Mouse (Mus musculus) limb, embryonic 10.5 days (tissue): ENCODE measurements around the gene 1700018B08Rik. TPM values are rescaled to one million over a fixed set of nuclear protein-coding genes. Genes with fewer than 3 reads are reported as not detected.
A peak's percentile ranks its signal among the peaks of the same experiment; 100 is the strongest.

Experiments
- DNase-seq: peaks from one replicate; pipeline ENCODE4 v3.0.0-alpha.2; 2017; ENCODE audit warnings: low spot score
- H3K27ac ChIP-seq: fragments of 300-500 bp; sonication (generic); 2 replicates; pipeline ENCODE4 v1.5.1; 2016; ENCODE audit warnings: mild to moderate bottlenecking
- H3K27me3 ChIP-seq: fragments of 300-500 bp; sonication (generic); 2 replicates; pipeline ENCODE4 v1.6.1; 2016; ENCODE audit warnings: low read depth, mild to moderate bottlenecking; ENCODE audit not compliant: poor library complexity, severe bottlenecking
- H3K36me3 ChIP-seq: fragments of 300-500 bp; sonication (generic); 2 replicates; pipeline ENCODE4 v1.6.1; 2016; ENCODE audit warnings: mild to moderate bottlenecking, moderate library complexity
- H3K4me1 ChIP-seq: fragments of 300-500 bp; sonication (generic); 2 replicates; pipeline ENCODE4 v1.6.1; 2016
- H3K4me3 ChIP-seq: fragments of 300-500 bp; sonication (generic); 2 replicates; pipeline ENCODE4 v1.5.1; 2016; ENCODE audit warnings: mild to moderate bottlenecking, moderate library complexity
- H3K9me3 ChIP-seq: fragments of 300-500 bp; sonication (generic); replicated peaks from 2 replicates; pipeline ENCODE4 v1.6.1; 2016; ENCODE audit warnings: mild to moderate bottlenecking
- WGBS: fragments of 180-500 bp; shearing (Covaris S2); methylation state at CpG from one replicate; pipeline ENCODE4 v1.1.7; 2016; 5-methylcytosine and 5-hydroxymethylcytosine counted together
- polyA plus RNA-seq: library from polyadenylated mRNA; unstranded; fragments of >200 nt; fragmentation: Nextera tagmentation; extraction: Ambion mirVana; gene quantifications from 2 replicates; pipeline ENCODE4 v1.2.1, GENCODE M21; 2016

The 1700018B08Rik gene
- polyA plus RNA-seq, result not detected in 2 replicates

DNA sequence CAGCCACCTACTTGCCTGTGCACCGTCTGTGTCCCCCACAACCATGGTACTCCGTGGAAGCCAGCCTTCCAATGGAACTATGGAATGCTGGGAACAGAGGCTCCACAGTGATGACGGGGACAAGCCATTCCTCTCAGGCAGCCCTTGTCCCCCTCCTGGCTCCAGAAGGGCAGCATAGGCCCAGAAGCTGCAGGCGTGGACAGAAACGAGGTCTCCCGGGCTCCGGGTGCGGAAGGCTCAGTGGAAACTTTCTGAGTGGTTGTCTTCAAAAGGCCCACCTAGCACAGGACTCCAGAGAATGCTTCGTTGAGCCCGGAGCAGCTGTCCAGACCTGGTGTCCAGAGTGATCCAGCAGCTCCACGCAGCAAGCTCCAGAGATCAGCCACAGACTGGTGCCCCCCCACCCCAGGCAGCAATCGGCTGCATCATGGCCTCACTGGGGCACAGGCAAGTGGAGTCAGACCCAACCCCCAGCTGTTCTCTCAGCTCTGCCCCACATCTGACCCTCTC, at the start of gene 1700018B08Rik:
1700018B08Rik (minus strand) TSS at position 45 of the 510 bp plus-strand sequence.
- peaks cover 19% of the 10 kb centered on the region; the same call in 1 of the 2 replicates for H3K27me3 ChIP-seq
- H3K4me1 ChIP-seq, result no peaks in the 10 kb centered on the region
- no peak within 1 kb of the TSS for H3K27ac ChIP-seq
- 0 out of 2 replicates have a peak, but pooled peaks cover under 1% of the 10 kb centered on the region for H3K36me3 ChIP-seq
- no peak for DNase-seq
- no peak within 1 kb of the TSS for H3K4me3 ChIP-seq
- WGBS, result 89% methylated on average over 12 of the region's 12 CpGs
- no peaks in the 10 kb centered on the region; the same call in 1 of the 2 replicates for H3K9me3 ChIP-seq

DNA sequence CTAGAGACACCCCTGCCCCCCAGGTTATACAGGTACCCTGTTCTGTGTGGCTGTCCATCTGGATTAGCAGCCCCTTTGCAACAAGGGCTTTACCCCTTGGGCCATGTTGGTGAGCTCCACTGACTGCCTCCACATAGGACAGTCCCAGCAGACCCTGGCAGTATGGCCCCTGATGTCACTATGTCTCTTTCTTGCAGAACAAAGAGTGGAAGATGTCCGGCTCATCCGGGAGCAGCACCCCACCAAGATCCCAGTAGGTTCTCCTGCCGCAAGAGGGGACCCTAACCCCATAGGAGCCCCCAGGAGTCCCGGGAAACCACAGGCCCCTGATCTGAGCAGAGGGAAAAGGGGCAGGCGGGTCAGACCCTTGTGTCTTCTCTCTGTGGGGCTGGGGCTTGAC, 49.2 kb upstream of the 1700018B08Rik start:
- H3K36me3 ChIP-seq, result peaks cover 47% of the 10 kb centered on the region
- WGBS, result 91% methylated on average over 5 of the region's 5 CpGs
- H3K4me1 ChIP-seq, result peaks cover 29% of the 10 kb centered on the region
- H3K4me3 ChIP-seq, result no peak overlapping the region
- no peaks in the 10 kb centered on the region for H3K9me3 ChIP-seq
- H3K27ac ChIP-seq, result no peak overlapping the region
- no peak for DNase-seq
- H3K27me3 ChIP-seq, result no peaks in the 10 kb centered on the region

DNA sequence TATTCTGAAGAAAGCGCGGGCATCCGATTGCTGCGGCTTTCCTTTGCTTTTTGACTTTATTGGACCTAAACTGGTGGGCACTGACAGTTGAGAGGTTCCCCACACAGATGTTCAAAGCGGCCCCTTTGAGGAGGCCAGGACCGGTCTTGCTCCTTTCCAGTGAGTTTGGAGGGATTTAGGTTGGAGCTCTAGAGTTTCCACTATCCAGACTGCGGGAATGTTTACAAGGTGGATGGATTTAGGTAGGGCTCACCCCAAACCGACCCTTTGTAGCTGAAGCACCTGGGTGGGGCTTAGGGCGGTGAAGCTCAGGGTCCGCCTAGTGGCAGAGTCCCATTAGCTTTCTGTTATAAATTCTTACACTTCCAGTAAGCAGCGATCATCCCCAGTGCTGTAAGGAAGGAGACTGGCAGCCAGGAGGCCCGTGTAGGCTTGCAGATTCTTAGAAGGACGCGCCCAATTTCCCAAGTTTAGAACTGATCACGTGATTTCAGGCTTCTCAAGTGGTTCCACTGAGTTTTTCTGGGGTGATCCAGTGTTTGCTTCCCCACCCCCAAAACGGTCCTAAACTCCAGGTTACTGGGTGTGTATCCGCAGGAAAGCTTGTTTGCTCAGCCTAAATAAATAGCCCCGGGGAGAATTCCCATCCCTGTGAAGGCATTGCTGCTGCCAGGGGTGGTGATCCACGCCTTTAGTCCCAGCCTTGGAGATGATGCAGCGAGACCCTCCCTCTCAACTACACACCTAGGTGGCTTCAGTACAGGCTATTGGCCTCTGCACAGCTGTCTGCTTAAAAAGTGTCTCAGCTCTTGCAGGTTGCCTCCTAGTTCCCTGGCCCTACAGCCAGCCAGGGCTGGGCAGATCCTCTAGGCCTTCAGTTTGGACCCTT, 47.3 kb upstream of the 1700018B08Rik start:
- H3K9me3 ChIP-seq, result no peaks in the 10 kb centered on the region
- peaks cover 31% of the 10 kb centered on the region for H3K36me3 ChIP-seq
- H3K4me1 ChIP-seq, result peaks cover 29% of the 10 kb centered on the region
- WGBS, result 17% methylated on average over 20 of the region's 20 CpGs
- H3K27me3 ChIP-seq, result no peaks in the 10 kb centered on the region
- peak overlapping the region; percentile 94 for H3K4me3 ChIP-seq
- H3K27ac ChIP-seq, result peak overlapping the region; percentile 88; the same call in 1 of the 2 replicates
- DNase-seq, result peak; percentile 53

DNA sequence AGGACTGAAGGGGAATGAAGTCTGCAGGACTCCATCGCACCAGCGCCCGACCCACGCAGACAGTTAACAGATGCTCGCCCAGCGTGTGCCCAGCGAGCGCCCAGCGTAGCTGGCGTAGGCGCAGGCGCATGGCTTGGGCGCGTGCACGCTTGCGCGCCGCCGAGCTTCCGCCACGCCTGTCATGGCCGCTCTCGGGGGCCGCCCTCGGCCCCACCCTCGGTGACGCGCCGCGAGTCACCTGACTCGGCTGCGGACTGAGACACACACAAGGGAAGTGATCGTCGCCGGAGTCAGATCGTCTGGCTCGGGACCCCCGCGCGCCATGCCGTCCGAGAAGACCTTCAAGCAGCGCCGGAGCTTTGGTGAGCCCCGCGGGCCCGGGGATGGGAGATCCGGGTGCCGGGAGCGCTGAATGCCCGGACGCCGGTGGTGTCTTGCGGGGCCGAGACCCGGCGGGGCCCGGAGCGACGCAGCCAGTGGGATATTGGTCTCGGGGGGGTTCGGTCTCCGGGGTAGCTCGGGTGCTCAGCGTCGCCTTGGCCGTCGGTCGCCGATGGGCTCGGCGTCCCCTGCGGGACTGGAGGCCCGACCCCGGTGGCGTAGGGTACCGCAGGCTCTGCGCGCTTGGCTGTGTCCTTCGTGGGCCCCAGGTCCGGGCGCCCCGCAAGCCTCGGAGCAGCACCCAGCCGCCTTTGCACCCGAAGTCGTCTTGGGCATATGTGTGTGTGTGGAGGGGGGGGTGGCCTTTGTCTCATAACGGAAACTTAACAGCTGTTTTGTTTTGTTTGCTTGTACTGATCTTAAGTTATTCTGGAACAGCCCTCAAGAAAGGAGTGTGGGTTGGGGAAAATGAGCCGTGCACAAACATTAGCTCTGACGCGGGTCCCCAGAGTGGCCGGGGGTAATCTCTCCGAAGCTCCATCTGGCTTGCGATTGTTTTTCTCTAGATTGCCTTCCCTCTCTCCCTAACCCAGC, 46.4 kb upstream of the 1700018B08Rik start, which contains the start of gene Map1lc3b:
Map1lc3b (plus strand) TSS at position 159 of the 975 bp plus-strand sequence.
- Histone ChIP-seq H3K9me3 (no peaks in the 10 kb centered on the region), H3K27me3 (no peaks in the 10 kb centered on the region), H3K4me1 (peaks cover 34% of the 10 kb centered on the region), H3K36me3 (peaks cover 22% of the 10 kb centered on the region), H3K27ac (peak within 1 kb of the TSS; percentile 88), H3K4me3 (peak within 1 kb of the TSS; percentile 94)
- under 1% methylated on average over 94 of the region's 94 CpGs for WGBS
- DNase-seq, result peak; percentile 97

DNA sequence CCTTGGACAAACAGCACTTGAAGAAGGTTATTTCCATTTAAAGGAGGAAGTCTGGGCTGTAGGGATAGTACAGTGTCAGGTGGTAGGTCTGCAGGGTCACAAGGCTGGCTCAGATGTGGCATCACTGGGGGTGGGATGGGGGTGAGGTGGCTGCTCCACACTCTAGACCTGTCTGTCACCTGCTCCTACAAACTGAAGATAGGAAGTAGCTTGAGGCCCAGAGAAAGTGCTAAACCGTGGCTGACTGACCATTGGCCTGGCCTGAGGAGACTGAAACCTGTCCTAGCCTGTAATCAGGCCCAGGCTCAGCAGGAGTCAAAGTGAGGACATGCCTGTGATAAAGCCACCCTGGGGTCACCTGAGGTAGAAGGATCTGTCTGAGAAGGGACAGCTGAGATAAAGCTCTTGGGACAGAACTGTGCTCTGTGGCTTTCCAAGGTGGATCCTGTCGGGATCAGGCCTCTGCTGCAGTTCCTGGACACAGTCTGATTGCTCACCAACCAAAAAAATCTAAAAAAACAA, 45.1 kb upstream of the 1700018B08Rik start:
- 46% methylated on average over 2 of the region's 2 CpGs for WGBS
- no peaks in the 10 kb centered on the region for H3K9me3 ChIP-seq
- H3K36me3 ChIP-seq, result peaks cover 11% of the 10 kb centered on the region
- no peak overlapping the region for H3K4me3 ChIP-seq
- no peaks in the 10 kb centered on the region for H3K27me3 ChIP-seq
- H3K4me1 ChIP-seq, result peaks cover 39% of the 10 kb centered on the region
- H3K27ac ChIP-seq, result no peak overlapping the region
- no peak for DNase-seq

DNA sequence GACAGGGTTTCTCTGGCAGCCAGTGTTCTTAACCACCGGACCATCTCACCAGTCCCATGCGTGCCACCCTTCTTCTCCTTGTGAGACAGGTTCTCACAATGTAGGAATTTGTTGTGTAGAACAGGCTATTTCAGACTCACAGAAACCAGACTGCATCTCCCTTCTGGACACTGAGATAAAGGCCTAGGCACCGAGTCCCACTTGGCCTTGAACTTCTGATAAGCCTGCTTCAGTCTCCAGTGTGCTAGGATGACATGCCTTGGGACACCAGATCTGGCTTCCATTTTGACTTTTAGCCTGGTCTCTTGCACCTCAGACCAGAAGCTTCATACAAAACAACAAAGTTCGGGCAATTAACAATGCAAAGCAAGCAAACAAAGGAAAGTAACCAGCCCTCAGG, 44.6 kb upstream of the 1700018B08Rik start:
- Histone ChIP-seq H3K4me3 (no peak overlapping the region), H3K27ac (no peak overlapping the region), H3K36me3 (peaks cover 6% of the 10 kb centered on the region), H3K4me1 (peaks cover 39% of the 10 kb centered on the region), H3K9me3 (no peaks in the 10 kb centered on the region), H3K27me3 (no peaks in the 10 kb centered on the region)
- WGBS, result 87% methylated on average over 4 of the region's 4 CpGs
- no peak for DNase-seq

DNA sequence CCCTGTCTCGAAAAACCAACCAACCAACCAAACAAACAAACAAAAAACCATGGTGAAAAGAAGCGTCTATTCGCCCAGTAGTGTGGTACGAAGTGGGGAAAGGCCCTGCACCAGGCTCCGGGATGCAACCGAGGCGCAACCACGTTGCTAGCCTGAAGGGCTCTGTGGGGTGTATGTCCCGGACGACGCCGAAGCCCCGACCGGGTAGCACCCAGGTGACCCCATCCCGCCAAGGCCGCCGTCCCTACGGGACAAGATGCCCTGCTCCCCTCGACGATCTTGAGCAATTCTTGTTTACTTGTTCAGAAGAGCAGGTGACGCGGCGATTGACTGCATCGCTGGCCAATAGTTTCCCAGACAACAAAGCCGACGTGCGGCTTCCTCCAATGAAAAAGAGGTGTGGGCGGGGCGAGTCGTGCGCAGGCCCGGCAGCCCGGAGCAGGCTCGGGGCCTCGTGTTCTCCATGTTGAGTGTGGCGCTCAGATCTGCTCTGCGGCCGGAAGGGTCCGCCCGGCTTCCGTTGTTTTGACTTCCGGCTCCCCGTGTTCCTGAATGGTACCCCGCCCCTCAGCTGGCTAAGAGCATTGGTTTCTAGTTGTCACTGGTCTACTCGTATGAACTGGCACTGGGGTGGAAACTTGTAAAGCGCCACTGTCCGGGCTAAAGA, 41.2 kb upstream of the 1700018B08Rik start:
- DNase-seq, result peak; percentile 98
- H3K9me3 ChIP-seq, result no peaks in the 10 kb centered on the region
- H3K4me1 ChIP-seq, result peaks cover 23% of the 10 kb centered on the region
- 1% methylated on average over 47 of the region's 47 CpGs for whole genome bisulfite sequencing
- no peaks in the 10 kb centered on the region for H3K27me3 ChIP-seq
- peak overlapping the region; percentile 76 for H3K4me3 ChIP-seq
- no peaks in the 10 kb centered on the region for H3K36me3 ChIP-seq
- peak overlapping the region; percentile 86 for H3K27ac ChIP-seq

DNA sequence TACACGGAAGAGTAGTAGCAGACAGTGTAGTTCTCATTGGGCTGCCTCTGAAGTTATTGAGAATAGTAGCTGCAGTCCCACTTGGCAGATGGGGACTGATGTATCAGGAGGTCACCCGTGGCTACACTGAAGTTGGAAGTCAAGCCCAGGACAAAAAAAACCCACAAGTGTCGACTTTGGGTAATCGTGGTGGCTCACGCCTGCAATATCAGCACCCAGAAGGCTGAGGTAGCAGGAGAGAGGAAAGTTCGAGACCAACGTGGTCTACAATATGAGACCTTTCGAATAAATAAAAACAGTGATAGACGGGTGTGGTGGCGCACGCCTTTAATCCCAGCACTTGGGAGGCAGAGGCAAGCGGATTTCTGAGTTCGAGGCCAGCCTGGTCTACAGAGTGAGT, 40.6 kb upstream of the 1700018B08Rik start:
- Histone ChIP-seq H3K27ac (peak overlapping the region; percentile 86), H3K27me3 (no peaks in the 10 kb centered on the region), H3K4me1 (peaks cover 24% of the 10 kb centered on the region), H3K9me3 (no peaks in the 10 kb centered on the region), H3K36me3 (no peaks in the 10 kb centered on the region), H3K4me3 (peak overlapping the region; percentile 76)
- WGBS, result 46% methylated on average over 13 of the region's 13 CpGs
- no peak for DNase-seq

DNA sequence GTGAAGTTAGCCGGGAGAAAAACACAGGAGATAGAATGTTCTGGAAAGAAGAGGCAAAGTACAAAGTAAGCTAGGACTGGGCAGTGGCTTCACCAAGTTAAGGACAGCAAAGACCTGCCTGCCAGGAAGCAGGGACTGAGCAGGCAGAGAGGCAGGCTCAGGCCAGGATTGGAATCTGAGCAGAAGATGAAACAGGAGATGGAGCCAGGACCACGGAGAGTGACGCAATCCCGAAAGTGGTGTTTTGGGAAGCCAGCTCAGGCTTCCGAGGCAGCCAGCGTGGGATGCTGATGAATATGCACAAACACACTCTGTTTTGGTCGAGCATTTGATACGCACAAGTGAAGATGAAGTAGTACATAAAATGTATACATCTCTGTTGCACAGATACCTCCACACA, 39.5 kb upstream of the 1700018B08Rik start:
- Histone ChIP-seq H3K27ac (no peak overlapping the region), H3K9me3 (no peaks in the 10 kb centered on the region), H3K36me3 (no peaks in the 10 kb centered on the region), H3K27me3 (no peaks in the 10 kb centered on the region), H3K4me1 (peaks cover 28% of the 10 kb centered on the region), H3K4me3 (no peak overlapping the region)
- WGBS, result 60% methylated on average over 8 of the region's 8 CpGs
- DNase-seq, result no peak

DNA sequence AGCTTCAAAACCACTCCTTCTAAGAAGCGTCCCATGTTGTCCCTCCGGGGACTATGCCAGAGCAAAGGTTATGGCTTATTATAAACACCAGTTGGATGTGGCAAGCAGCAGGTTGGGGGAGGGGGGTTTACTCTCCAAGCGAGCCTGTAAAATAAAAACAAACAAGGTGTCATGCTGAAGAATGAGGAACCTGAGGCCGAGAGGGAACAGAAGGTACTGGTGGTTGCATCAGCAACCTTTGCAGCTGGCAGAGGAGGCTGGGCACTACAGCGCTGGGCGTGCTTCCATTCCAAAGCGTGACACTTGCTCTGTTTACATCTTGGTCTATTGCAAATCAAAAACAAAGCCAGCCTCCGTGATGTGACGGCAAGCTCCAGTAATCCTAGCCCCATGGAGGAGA, 36.3 kb upstream of the 1700018B08Rik start:
- no peak for DNase-seq
- H3K4me3 ChIP-seq, result no peak overlapping the region
- WGBS, result 21% methylated on average over 9 of the region's 9 CpGs
- no peaks in the 10 kb centered on the region for H3K27me3 ChIP-seq
- no peak overlapping the region for H3K27ac ChIP-seq
- H3K9me3 ChIP-seq, result no peaks in the 10 kb centered on the region
- peaks cover 45% of the 10 kb centered on the region for H3K4me1 ChIP-seq
- no peaks in the 10 kb centered on the region for H3K36me3 ChIP-seq

DNA sequence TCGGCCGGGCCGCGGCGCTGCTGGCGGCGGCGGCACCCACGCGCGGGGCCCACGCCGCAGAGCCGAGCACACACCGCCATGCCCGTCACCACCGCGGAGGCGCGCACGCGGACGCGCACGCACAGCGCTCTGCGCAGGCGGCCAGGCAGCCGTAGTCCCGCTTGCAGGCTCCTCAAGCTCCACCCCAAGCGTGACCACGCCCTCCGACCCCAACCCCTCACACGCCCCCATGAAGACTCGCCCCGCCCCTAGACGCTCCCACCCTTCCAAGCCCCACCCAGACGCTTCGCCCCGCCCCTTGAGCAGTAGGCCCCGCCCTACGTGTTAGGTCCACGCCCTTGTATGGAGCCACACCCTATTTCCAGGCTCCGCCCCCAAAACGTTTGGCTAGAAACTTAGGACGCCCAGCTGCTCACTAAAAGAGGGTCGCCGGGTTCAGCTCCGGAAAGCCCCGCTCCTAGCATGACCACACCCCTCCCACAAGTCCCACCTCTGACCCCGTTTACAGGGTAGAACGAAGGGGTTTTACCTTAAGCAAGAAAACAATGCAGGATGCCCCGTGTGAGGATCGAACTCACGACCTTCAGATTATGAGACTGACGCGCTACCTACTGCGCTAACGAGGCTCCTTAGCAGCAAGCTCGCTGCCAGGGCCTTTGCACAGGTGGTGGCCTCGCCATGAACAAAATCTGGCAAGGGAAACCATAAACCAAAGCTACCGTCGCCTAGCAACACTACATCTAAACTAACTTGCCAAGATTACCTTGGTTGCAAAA, 34.7 kb upstream of the 1700018B08Rik start, which contains the start of gene Fbxo31:
Fbxo31 (minus strand) TSS at position 131 of the 776 bp plus-strand sequence.
- WGBS, result 2% methylated on average over 63 of the region's 63 CpGs
- Histone ChIP-seq H3K27ac (peak within 1 kb of the TSS; percentile 89), H3K9me3 (no peaks in the 10 kb centered on the region), H3K4me1 (peaks cover 41% of the 10 kb centered on the region), H3K4me3 (peak within 1 kb of the TSS; percentile 90), H3K36me3 (no peaks in the 10 kb centered on the region), H3K27me3 (no peaks in the 10 kb centered on the region)
- DNase-seq, result peak; percentile 98
